Mouse (Mus musculus) v-Abl transformed pro-B cells (cell line): ENCODE results near the gene Tnfrsf26.

Source experiments
- in situ Hi-C, 2 experiments: fragments of 400-800 bp; cut with MboI; formaldehyde crosslinking; loops; one replicate each; pipeline ENCODE4 v1.15.1; 2025; ENCODE audit not compliant: unreplicated experiment in 2 of 2

Tnfrsf26 gene

DNA sequence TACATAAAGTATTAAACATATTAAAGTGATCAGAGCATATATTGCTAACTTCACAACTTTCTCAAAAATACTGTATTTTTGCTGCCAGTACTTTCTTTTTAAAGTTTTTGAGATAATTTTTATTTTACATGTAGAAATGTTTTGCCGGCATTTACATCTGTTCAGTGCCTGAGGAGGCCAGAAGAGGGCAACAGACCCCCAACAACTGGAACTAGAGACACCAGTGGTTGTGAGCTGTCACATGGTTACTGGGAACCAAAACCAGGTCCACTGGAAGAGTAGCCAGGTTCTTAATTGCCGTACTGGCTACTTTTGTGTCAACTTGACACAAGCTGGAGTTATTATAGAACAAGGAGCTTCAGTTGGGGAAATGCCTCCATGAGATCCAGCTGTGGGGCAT lies 26.8 kb downstream of the Tnfrsf26 start:
- in situ Hi-C loops = no loop called here

- in situ Hi-C loops = no loop called here
Measured at GRCm38 (mm10) chr7:143600231-143600740, 28.2 kb downstream of the Tnfrsf26 start.

DNA sequence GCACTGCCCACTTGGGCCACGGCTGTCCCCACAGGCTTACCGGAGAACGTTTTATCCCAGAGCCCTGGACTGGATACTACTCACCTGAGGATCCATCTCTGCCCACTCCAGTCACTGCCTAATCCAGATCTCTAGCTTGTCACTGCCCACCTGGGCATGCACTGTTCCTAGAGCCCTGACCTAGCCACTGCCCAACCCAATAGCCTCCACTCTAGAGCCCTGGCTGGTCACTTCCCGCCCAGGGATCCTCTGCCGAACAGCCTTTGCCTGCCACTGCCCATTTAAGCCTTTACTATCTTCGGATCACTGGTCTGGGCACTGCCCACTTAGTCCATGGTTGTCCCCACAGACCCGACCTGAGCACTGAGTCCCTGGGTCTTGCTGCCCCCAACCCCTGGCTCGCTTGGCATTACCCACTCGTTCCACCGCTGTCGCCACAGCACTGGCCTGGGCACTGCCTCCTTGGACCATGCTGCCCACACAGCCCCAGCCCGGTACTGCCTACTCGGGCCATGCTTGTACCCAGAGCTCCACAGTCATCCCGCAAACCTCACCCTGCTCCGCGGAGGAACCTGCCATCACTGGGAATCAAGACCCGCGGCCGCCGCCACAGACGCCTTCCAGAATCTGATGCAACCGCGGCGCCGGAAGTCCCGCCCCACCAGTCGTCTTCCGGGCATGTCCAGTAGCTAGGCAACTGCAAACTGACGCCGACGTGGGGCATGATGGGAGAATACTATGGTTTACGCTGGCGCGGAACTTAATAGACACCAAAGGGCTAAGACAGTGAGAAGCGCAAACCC lies 28.9 kb downstream of the Tnfrsf26 start, which contains the start of gene Cars:
TSS of gene Cars (minus strand) at position 663 of the 803 bp plus-strand sequence.
- in situ Hi-C loops = loop anchor here in 1 of 2 experiments (25.0 kb wide), 1 partner anchor 313 kb away; no protein-coding TSS in a partner anchor

DNA sequence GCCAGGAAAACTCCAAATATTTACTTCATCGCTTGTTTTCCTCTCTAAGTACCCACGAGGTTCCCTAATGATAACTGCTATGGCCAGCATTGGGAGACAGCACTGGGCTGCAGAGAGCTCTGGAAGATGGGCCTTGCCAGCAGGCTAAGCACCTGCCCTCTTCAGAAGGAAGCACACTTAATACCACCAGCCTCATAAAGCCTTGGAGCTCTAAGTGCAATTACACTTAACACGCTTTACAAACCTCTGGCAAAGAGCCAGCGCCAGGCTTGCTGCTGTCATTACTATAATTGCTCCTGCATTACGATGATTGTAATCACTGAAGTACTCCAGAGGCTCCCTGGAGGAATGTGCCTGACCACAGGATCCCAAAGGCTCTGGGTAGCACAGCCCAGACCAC lies 33.7 kb downstream of the Tnfrsf26 start:
- in situ Hi-C loops = loop anchor here in 1 of 2 experiments (25.0 kb wide), 1 partner anchor 317 kb away; no protein-coding TSS in a partner anchor

DNA sequence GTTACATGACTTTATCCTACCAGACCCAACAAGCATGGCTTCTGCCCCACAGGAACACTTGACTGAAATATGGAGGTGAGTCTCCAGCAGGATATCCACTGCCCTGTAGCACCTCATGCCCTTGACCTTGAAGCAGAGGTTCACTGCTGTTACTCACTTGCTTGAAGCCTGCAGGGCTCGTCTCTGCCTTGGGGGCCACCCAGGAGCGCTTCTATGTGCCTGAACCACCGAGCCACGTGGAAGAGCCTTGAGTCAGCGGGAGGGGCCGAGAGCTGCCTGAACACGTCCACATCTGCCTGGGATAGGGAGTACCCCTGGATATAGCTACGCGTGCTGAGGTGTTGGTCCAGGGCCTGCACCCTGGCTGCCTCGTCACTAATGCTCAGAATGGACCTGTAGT lies 36.3 kb downstream of the Tnfrsf26 start:
- in situ Hi-C loops = loop anchor here in 1 of 2 experiments (25.0 kb wide), 1 partner anchor 320 kb away; no protein-coding TSS in a partner anchor

DNA sequence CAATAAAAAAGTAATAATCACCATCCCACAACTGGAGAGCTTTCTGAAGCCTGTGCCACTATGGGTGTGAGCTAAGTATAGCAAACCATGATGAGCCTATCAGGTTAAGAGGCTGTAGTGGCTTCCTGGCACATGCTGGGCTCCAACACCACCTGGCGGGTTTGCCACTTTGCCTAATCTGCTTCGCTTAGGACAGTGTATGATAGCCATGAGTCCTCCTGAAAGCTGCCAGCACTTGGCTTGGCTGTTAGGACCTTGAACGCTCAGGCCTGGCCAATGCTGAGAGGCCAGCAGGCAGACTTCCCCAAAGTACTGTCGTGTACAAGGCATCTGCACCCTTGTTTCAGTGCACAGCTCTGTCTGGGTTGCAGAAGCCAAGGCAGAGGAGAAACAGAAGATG lies 40.5 kb downstream of the Tnfrsf26 start:
- in situ Hi-C loops = loop anchor here in 1 of 2 experiments (10.0 to 25.0 kb wide), 2 partner anchors 107 to 324 kb away; no protein-coding TSS in a partner anchor

GRCm38 (mm10) chr7:143587586-143587985 lies 40.9 kb downstream of the Tnfrsf26 start:
- in situ Hi-C loops = loop anchor here in 1 of 2 experiments (10.0 to 25.0 kb wide), 2 partner anchors 107 to 325 kb away; no protein-coding TSS in a partner anchor

GRCm38 (mm10) chr7:143583956-143584355 lies 44.6 kb downstream of the Tnfrsf26 start:
- in situ Hi-C loops = loop anchor here (5.0 to 25.0 kb wide), 5 partner anchors 111 to 328 kb away; no protein-coding TSS in a partner anchor

DNA sequence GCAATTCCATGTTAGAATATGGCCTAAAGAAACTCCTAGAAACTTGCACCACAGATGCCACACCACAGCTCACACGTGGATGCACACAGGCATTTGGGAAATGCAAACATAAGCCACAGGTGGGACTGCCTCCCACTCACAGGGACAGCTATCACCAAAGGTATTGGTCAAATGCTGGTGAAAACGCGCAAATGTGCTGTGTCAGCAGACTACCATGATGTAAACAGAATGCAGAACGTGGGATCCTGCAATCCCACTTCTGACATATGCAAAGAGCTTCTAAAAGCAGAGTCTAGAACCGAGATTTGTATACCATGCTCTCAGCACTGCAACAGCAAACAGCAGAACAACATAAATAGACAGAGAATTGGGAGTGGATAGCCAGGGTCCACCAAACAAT lies 45.5 kb downstream of the Tnfrsf26 start:
- in situ Hi-C loops = loop anchor here (5.0 to 25.0 kb wide), 5 partner anchors 112 to 329 kb away; no protein-coding TSS in a partner anchor

DNA sequence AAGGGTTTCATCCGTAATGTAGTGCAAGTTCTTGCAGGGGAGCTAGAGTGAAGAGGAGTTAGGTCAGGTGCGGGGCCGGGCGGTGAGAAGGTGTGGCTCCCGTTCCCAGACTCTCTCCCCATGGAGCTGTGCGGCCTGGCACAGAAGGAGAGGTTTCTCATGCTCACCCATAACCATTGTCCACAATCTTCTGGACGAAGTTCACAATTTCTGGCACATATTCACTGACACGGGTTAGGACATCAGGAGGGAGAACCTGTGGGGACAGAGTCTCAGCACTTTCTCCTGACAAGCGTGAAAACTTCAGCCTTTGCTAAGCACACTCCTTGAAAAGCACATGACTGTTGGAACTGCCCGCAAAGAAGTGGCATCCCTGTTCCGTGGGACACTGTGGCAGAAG lies 52.8 kb downstream of the Tnfrsf26 start:
- in situ Hi-C loops = loop anchor here in 1 of 2 experiments (25.0 kb wide), 1 partner anchor 337 kb away; no protein-coding TSS in a partner anchor

DNA sequence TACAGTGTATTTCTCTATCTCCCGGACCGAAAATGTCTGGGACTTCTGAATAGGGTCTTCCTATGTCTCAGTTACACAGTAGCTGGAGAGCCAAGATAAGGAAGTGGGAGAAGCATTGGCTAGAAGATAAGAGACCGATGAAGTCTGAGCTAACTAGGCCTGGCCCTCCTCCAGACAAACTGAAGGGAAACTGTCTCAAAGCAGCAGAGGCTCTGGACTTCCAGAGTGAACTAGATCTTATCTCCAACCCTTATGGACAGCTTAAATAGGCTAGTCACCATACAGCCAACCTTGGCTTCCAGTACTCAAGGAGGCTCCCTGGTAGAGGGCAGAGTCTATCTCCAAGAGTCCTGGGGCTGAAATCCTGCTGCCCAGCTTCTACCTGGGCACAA lies 62.9 kb downstream of the Tnfrsf26 start:
- in situ Hi-C loops = no loop called here

- in situ Hi-C loops = no loop called here
Measured at GRCm38 (mm10) chr7:143565015-143565647, 63.4 kb downstream of the Tnfrsf26 start.

- in situ Hi-C loops = no loop called here
Measured at GRCm38 (mm10) chr7:143563787-143564186, 64.7 kb downstream of the Tnfrsf26 start.
